Mouse (Mus musculus): ENCODE data around the gene Ppp1r1b.

GRCm38 (mm10) chr11:98370588-98370987 lies 22.4 kb downstream of the Ppp1r1b start:
- no peak for TF ChIP-seq CTCF (IDR thresholded peaks at IDR 0.05; ENCODE audit: low read depth)
- no peak for TF ChIP-seq EP300 (optimal IDR thresholded peaks at IDR 0.05)
